Mouse (Mus musculus): Measurements from ENCODE around the gene Srebf2. TPM values are rescaled to one million over a fixed set of nuclear protein-coding genes. Genes with fewer than 3 reads are reported as not detected.

The Srebf2 gene
- polyA plus RNA-seq, 1 experiment from 2014 or later: 187 TPM

GRCm38 (mm10) chr15:82202086-82202485 is 55.1 kb downstream of the Srebf2 start:
- Histone ChIP-seq H3K4me1 (peaks cover 15% of the 10 kb centered on the region), H3K9ac (replicated peaks) (no peak overlapping the region), H3K27ac (replicated peaks) (no peak overlapping the region), H3K4me2 (no peak overlapping the region), H3K9me3 (replicated peaks) (no peaks in the 10 kb centered on the region), H3K27me3 (replicated peaks) (peaks cover 25% of the 10 kb centered on the region), H3K4me3 (replicated peaks) (no peak overlapping the region), H3K36me3 (peaks cover 87% of the 10 kb centered on the region)
- no peak for ATAC-seq (ENCODE audit: low FRiP score)
- 86% methylated on average over 6 of the region's 6 CpGs for WGBS

- H3K4me3 ChIP-seq (replicated peaks): no peak overlapping the region
- peaks cover 77% of the 10 kb centered on the region for H3K36me3 ChIP-seq
- ATAC-seq (ENCODE audit: low FRiP score): no peak
- no peaks in the 10 kb centered on the region for H3K9me3 ChIP-seq (replicated peaks)
- H3K27me3 ChIP-seq (replicated peaks): peaks cover 35% of the 10 kb centered on the region
- peaks cover 24% of the 10 kb centered on the region for H3K4me1 ChIP-seq
- WGBS: 94% methylated on average over 10 of the region's 10 CpGs
- H3K4me2 ChIP-seq: no peak overlapping the region
- no peak overlapping the region for H3K9ac ChIP-seq (replicated peaks)
- H3K27ac ChIP-seq (replicated peaks): no peak overlapping the region
Measured at GRCm38 (mm10) chr15:82203090-82203489, 56.1 kb downstream of the Srebf2 start.

- H3K27ac ChIP-seq (replicated peaks): no peak overlapping the region
- H3K9me3 ChIP-seq (replicated peaks): no peaks in the 10 kb centered on the region
- peaks cover 70% of the 10 kb centered on the region for H3K36me3 ChIP-seq
- ATAC-seq (ENCODE audit: low FRiP score): no peak
- WGBS: 83% methylated on average over 20 of the region's 20 CpGs
- no peak overlapping the region for H3K4me3 ChIP-seq (replicated peaks)
- peaks cover 40% of the 10 kb centered on the region for H3K27me3 ChIP-seq (replicated peaks)
- H3K4me2 ChIP-seq: no peak overlapping the region
- H3K9ac ChIP-seq (replicated peaks): no peak overlapping the region
- peaks cover 24% of the 10 kb centered on the region for H3K4me1 ChIP-seq
Measured at GRCm38 (mm10) chr15:82203611-82204351, 56.8 kb downstream of the Srebf2 start.

- H3K4me2 ChIP-seq: no peak overlapping the region
Measured at GRCm38 (mm10) chr15:82204680-82205371, 57.8 kb downstream of the Srebf2 start.

GRCm38 (mm10) chr15:82206365-82207104 is 59.6 kb downstream of the Srebf2 start:
- H3K27me3 ChIP-seq (replicated peaks): peaks cover 66% of the 10 kb centered on the region
- peaks cover 44% of the 10 kb centered on the region for H3K36me3 ChIP-seq
- peaks cover 27% of the 10 kb centered on the region for H3K4me1 ChIP-seq
- no peak overlapping the region for H3K27ac ChIP-seq (replicated peaks)
- peak overlapping the region; percentile 34 for H3K4me2 ChIP-seq
- no peaks in the 10 kb centered on the region for H3K9me3 ChIP-seq (replicated peaks)
- 54% methylated on average over 9 of the region's 9 CpGs for WGBS
- H3K9ac ChIP-seq (replicated peaks): no peak overlapping the region
- ATAC-seq (ENCODE audit: low FRiP score): peak; percentile 46; the same call in 1 of the 2 replicates
- H3K4me3 ChIP-seq (replicated peaks): 0 out of 2 replicates have a peak overlapping the region, but pooled peaks have one; percentile 12

More at GRCm38 (mm10) chr15:82204680-82205371, 57.8 kb downstream of the Srebf2 start:
- ATAC-seq (ENCODE audit: low FRiP score): no peak
- H3K4me3 ChIP-seq (replicated peaks): no peak overlapping the region
- H3K9me3 ChIP-seq (replicated peaks): no peaks in the 10 kb centered on the region
- H3K36me3 ChIP-seq: peaks cover 59% of the 10 kb centered on the region
- peaks cover 24% of the 10 kb centered on the region for H3K4me1 ChIP-seq
- no peak overlapping the region for H3K27ac ChIP-seq (replicated peaks)
- WGBS: 63% methylated on average over 10 of the region's 10 CpGs
- no peak overlapping the region for H3K9ac ChIP-seq (replicated peaks)
- H3K27me3 ChIP-seq (replicated peaks): peaks cover 51% of the 10 kb centered on the region

- peaks cover 38% of the 10 kb centered on the region for H3K36me3 ChIP-seq
- no peak overlapping the region for H3K27ac ChIP-seq (replicated peaks)
- peak overlapping the region; percentile 34 for H3K4me2 ChIP-seq
- ATAC-seq (ENCODE audit: low FRiP score): no peak
- peaks cover 32% of the 10 kb centered on the region for H3K4me1 ChIP-seq
- H3K27me3 ChIP-seq (replicated peaks): peaks cover 72% of the 10 kb centered on the region
- H3K4me3 ChIP-seq (replicated peaks): 0 out of 2 replicates have a peak overlapping the region, but pooled peaks have one; percentile 12
- no peaks in the 10 kb centered on the region for H3K9me3 ChIP-seq (replicated peaks)
- WGBS: 11% methylated on average over 34 of the region's 34 CpGs
- no peak overlapping the region for H3K9ac ChIP-seq (replicated peaks)
Measured at GRCm38 (mm10) chr15:82207105-82207459, 60.1 kb downstream of the Srebf2 start.

GRCm38 (mm10) chr15:82207504-82208219 is 60.7 kb downstream of the Srebf2 start:
- H3K4me2 ChIP-seq: peak overlapping the region; percentile 34
- H3K9me3 ChIP-seq (replicated peaks): no peaks in the 10 kb centered on the region
- H3K27me3 ChIP-seq (replicated peaks): peaks cover 77% of the 10 kb centered on the region
- peaks cover 38% of the 10 kb centered on the region for H3K4me1 ChIP-seq
- H3K27ac ChIP-seq (replicated peaks): no peak overlapping the region
- 16% methylated on average over 30 of the region's 30 CpGs for WGBS
- H3K9ac ChIP-seq (replicated peaks): no peak overlapping the region
- ATAC-seq (ENCODE audit: low FRiP score): no peak
- H3K36me3 ChIP-seq: peaks cover 33% of the 10 kb centered on the region
- H3K4me3 ChIP-seq (replicated peaks): 0 out of 2 replicates have a peak overlapping the region, but pooled peaks have one; percentile 12

- no peak for ATAC-seq (ENCODE audit: low FRiP score)
- Histone ChIP-seq H3K9ac (replicated peaks) (no peak overlapping the region), H3K4me3 (replicated peaks) (no peak overlapping the region), H3K4me1 (peaks cover 41% of the 10 kb centered on the region), H3K27ac (replicated peaks) (no peak overlapping the region), H3K9me3 (replicated peaks) (no peaks in the 10 kb centered on the region), H3K36me3 (peaks cover 26% of the 10 kb centered on the region), H3K4me2 (no peak overlapping the region; the same call in 1 of the 2 replicates), H3K27me3 (replicated peaks) (peaks cover 80% of the 10 kb centered on the region)
- WGBS: 87% methylated on average over 8 of the region's 8 CpGs
Measured at GRCm38 (mm10) chr15:82208307-82208706, 61.3 kb downstream of the Srebf2 start.

GRCm38 (mm10) chr15:82209295-82210050 is 62.5 kb downstream of the Srebf2 start:
- peaks cover 41% of the 10 kb centered on the region for H3K4me1 ChIP-seq
- H3K9me3 ChIP-seq (replicated peaks): no peaks in the 10 kb centered on the region
- peaks cover 15% of the 10 kb centered on the region for H3K36me3 ChIP-seq
- peak overlapping the region; percentile 72 for H3K4me2 ChIP-seq
- no peak overlapping the region for H3K9ac ChIP-seq (replicated peaks)
- 88% methylated on average over 13 of the region's 13 CpGs for WGBS
- H3K4me3 ChIP-seq (replicated peaks): 0 out of 2 replicates have a peak overlapping the region, but pooled peaks have one; percentile 49
- peaks cover 88% of the 10 kb centered on the region for H3K27me3 ChIP-seq (replicated peaks)
- ATAC-seq (ENCODE audit: low FRiP score): no peak
- no peak overlapping the region for H3K27ac ChIP-seq (replicated peaks)

- peak overlapping the region; percentile 72 for H3K4me2 ChIP-seq
- ATAC-seq (ENCODE audit: low FRiP score): no peak
- H3K36me3 ChIP-seq: peaks cover 2% of the 10 kb centered on the region; the same call in 1 of the 2 replicates
- no peak overlapping the region for H3K27ac ChIP-seq (replicated peaks)
- H3K9me3 ChIP-seq (replicated peaks): no peaks in the 10 kb centered on the region
- H3K4me1 ChIP-seq: peaks cover 37% of the 10 kb centered on the region
- 19% methylated on average over 1 of the region's 1 CpGs for WGBS
- peaks cover 91% of the 10 kb centered on the region for H3K27me3 ChIP-seq (replicated peaks)
- peak overlapping the region; percentile 49 for H3K4me3 ChIP-seq (replicated peaks)
- no peak overlapping the region for H3K9ac ChIP-seq (replicated peaks)
Measured at GRCm38 (mm10) chr15:82210801-82211200, 63.8 kb downstream of the Srebf2 start.
